Mouse (Mus musculus): ENCODE measurements around the gene Cpsf2. TPM values are rescaled to one million over a fixed set of nuclear protein-coding genes. Genes with fewer than 3 reads are reported as not detected.

Gene Cpsf2
- polyA plus RNA-seq, 1 experiment from 2014 or later, result 28.9 TPM

- no peak for ATAC-seq
- Histone ChIP-seq H3K4me2 (no peak overlapping the region), H3K9ac (no peak overlapping the region), H3K27ac (no peak overlapping the region), H3K9me3 (replicated peaks) (no peaks in the 10 kb centered on the region), H3K4me1 (peaks cover 48% of the 10 kb centered on the region), H3K27me3 (replicated peaks) (no peaks in the 10 kb centered on the region), H3K36me3 (peaks cover 50% of the 10 kb centered on the region), H3K4me3 (no peak overlapping the region)
- WGBS (ENCODE audit: insufficient replicate concordance), result 79% methylated on average over 2 of the region's 2 CpGs
These were observed 5.8 kb downstream of the Cpsf2 start for GRCm38 (mm10) chr12:101981559-101981958.

- H3K27ac ChIP-seq, result no peak overlapping the region
- no peaks in the 10 kb centered on the region for H3K9me3 ChIP-seq (replicated peaks)
- ATAC-seq, result no peak
- peaks cover 63% of the 10 kb centered on the region for H3K36me3 ChIP-seq
- 88% methylated on average over 9 of the region's 9 CpGs for WGBS (ENCODE audit: insufficient replicate concordance)
- peaks cover 34% of the 10 kb centered on the region for H3K4me1 ChIP-seq
- no peak overlapping the region for H3K9ac ChIP-seq
- H3K4me2 ChIP-seq, result no peak overlapping the region
- H3K4me3 ChIP-seq, result no peak overlapping the region
- no peaks in the 10 kb centered on the region for H3K27me3 ChIP-seq (replicated peaks)
These were observed 7.2 kb downstream of the Cpsf2 start for GRCm38 (mm10) chr12:101982977-101983376.

- WGBS (ENCODE audit: insufficient replicate concordance), result 64% methylated on average over 3 of the region's 3 CpGs
- ATAC-seq, result no peak
- peaks cover 84% of the 10 kb centered on the region for H3K36me3 ChIP-seq
These were observed 9.3 kb downstream of the Cpsf2 start for GRCm38 (mm10) chr12:101985110-101985509.

GRCm38 (mm10) chr12:101987659-101988058, 11.9 kb downstream of the Cpsf2 start:
- no peak overlapping the region for H3K9ac ChIP-seq
- H3K4me2 ChIP-seq, result no peak overlapping the region
- H3K4me1 ChIP-seq, result no peaks in the 10 kb centered on the region
- no peak overlapping the region for H3K27ac ChIP-seq
- no peak overlapping the region for H3K4me3 ChIP-seq
- no peak for ATAC-seq
- peaks cover 98% of the 10 kb centered on the region for H3K36me3 ChIP-seq
- H3K27me3 ChIP-seq (replicated peaks), result no peaks in the 10 kb centered on the region
- H3K9me3 ChIP-seq (replicated peaks), result no peaks in the 10 kb centered on the region
- 84% methylated on average over 6 of the region's 6 CpGs for WGBS (ENCODE audit: insufficient replicate concordance)

More at GRCm38 (mm10) chr12:101985110-101985509, 9.3 kb downstream of the Cpsf2 start:
- Histone ChIP-seq H3K9me3 (replicated peaks) (no peaks in the 10 kb centered on the region), H3K4me1 (peaks cover 14% of the 10 kb centered on the region), H3K27me3 (replicated peaks) (no peaks in the 10 kb centered on the region), H3K27ac (no peak overlapping the region), H3K4me2 (no peak overlapping the region), H3K4me3 (no peak overlapping the region), H3K9ac (no peak overlapping the region)

GRCm38 (mm10) chr12:101994576-101995467, 19.0 kb downstream of the Cpsf2 start:
- 68% methylated on average over 8 of the region's 8 CpGs for WGBS (ENCODE audit: insufficient replicate concordance)
- Histone ChIP-seq H3K4me2 (no peak overlapping the region), H3K27ac (no peak overlapping the region), H3K36me3 (peaks cover 88% of the 10 kb centered on the region), H3K4me3 (no peak overlapping the region), H3K9ac (no peak overlapping the region), H3K27me3 (replicated peaks) (no peaks in the 10 kb centered on the region), H3K4me1 (no peaks in the 10 kb centered on the region), H3K9me3 (replicated peaks) (no peaks in the 10 kb centered on the region)
- no peak for ATAC-seq

- Histone ChIP-seq H3K9ac (no peak overlapping the region), H3K4me1 (no peaks in the 10 kb centered on the region), H3K27ac (no peak overlapping the region), H3K4me2 (no peak overlapping the region), H3K27me3 (replicated peaks) (no peaks in the 10 kb centered on the region), H3K36me3 (peaks cover 89% of the 10 kb centered on the region), H3K9me3 (replicated peaks) (no peaks in the 10 kb centered on the region), H3K4me3 (no peak overlapping the region)
- no peak for ATAC-seq
- 79% methylated on average over 5 of the region's 5 CpGs for whole genome bisulfite sequencing (ENCODE audit: insufficient replicate concordance)
These were observed 23.1 kb downstream of the Cpsf2 start for GRCm38 (mm10) chr12:101998929-101999328.

GRCm38 (mm10) chr12:102000785-102001184, 25.0 kb downstream of the Cpsf2 start:
- H3K9ac ChIP-seq, result no peak overlapping the region
- H3K27ac ChIP-seq, result no peak overlapping the region
- no peak overlapping the region for H3K4me2 ChIP-seq
- H3K9me3 ChIP-seq (replicated peaks), result no peaks in the 10 kb centered on the region
- WGBS (ENCODE audit: insufficient replicate concordance), result 83% methylated on average over 11 of the region's 11 CpGs
- peaks cover 96% of the 10 kb centered on the region for H3K36me3 ChIP-seq
- ATAC-seq, result no peak
- H3K27me3 ChIP-seq (replicated peaks), result no peaks in the 10 kb centered on the region
- H3K4me3 ChIP-seq, result no peak overlapping the region
- no peaks in the 10 kb centered on the region for H3K4me1 ChIP-seq

- no peak for ATAC-seq
- Histone ChIP-seq H3K27me3 (replicated peaks) (no peaks in the 10 kb centered on the region), H3K4me2 (no peak overlapping the region), H3K4me1 (no peaks in the 10 kb centered on the region; the same call in 1 of the 2 replicates), H3K36me3 (peaks cover 37% of the 10 kb centered on the region), H3K9ac (no peak overlapping the region), H3K9me3 (replicated peaks) (no peaks in the 10 kb centered on the region), H3K27ac (no peak overlapping the region), H3K4me3 (no peak overlapping the region)
- 84% methylated on average over 16 of the region's 16 CpGs for WGBS (ENCODE audit: insufficient replicate concordance)
These were observed 32.6 kb downstream of the Cpsf2 start for GRCm38 (mm10) chr12:102008111-102008977.

- Histone ChIP-seq H3K4me1 (no peaks in the 10 kb centered on the region; the same call in 1 of the 2 replicates), H3K27ac (no peak overlapping the region), H3K36me3 (peaks cover 25% of the 10 kb centered on the region), H3K9me3 (replicated peaks) (no peaks in the 10 kb centered on the region), H3K4me3 (no peak overlapping the region), H3K27me3 (replicated peaks) (no peaks in the 10 kb centered on the region), H3K9ac (no peak overlapping the region), H3K4me2 (no peak overlapping the region)
- WGBS (ENCODE audit: insufficient replicate concordance), result 85% methylated on average over 6 of the region's 6 CpGs
- ATAC-seq, result no peak
These were observed 33.8 kb downstream of the Cpsf2 start for GRCm38 (mm10) chr12:102009551-102009950.

GRCm38 (mm10) chr12:102014411-102014810, 38.6 kb downstream of the Cpsf2 start:
- no peaks in the 10 kb centered on the region for H3K9me3 ChIP-seq (replicated peaks)
- 72% methylated on average over 5 of the region's 5 CpGs for WGBS (ENCODE audit: insufficient replicate concordance)
- H3K36me3 ChIP-seq, result no peaks in the 10 kb centered on the region
- no peak for ATAC-seq
- no peak overlapping the region for H3K4me3 ChIP-seq
- no peak overlapping the region for H3K27ac ChIP-seq
- no peak overlapping the region for H3K4me2 ChIP-seq
- H3K9ac ChIP-seq, result no peak overlapping the region
- no peaks in the 10 kb centered on the region; the same call in 1 of the 2 replicates for H3K4me1 ChIP-seq
- H3K27me3 ChIP-seq (replicated peaks), result no peaks in the 10 kb centered on the region

- H3K4me2 ChIP-seq, result no peak overlapping the region
- no peak overlapping the region for H3K4me3 ChIP-seq
These were observed 39.3 kb downstream of the Cpsf2 start for GRCm38 (mm10) chr12:102015127-102015526.

GRCm38 (mm10) chr12:102021923-102022322, 46.1 kb downstream of the Cpsf2 start:
- Histone ChIP-seq H3K36me3 (no peaks in the 10 kb centered on the region), H3K4me1 (no peaks in the 10 kb centered on the region), H3K9me3 (replicated peaks) (no peaks in the 10 kb centered on the region), H3K4me3 (no peak overlapping the region), H3K27me3 (replicated peaks) (no peaks in the 10 kb centered on the region), H3K4me2 (no peak overlapping the region), H3K27ac (no peak overlapping the region), H3K9ac (no peak overlapping the region)
- WGBS (ENCODE audit: insufficient replicate concordance), result 62% methylated on average over 6 of the region's 6 CpGs
- no peak for ATAC-seq

More at GRCm38 (mm10) chr12:102015127-102015526, 39.3 kb downstream of the Cpsf2 start:
- Histone ChIP-seq H3K27me3 (replicated peaks) (no peaks in the 10 kb centered on the region), H3K4me1 (no peaks in the 10 kb centered on the region; the same call in 1 of the 2 replicates), H3K36me3 (no peaks in the 10 kb centered on the region), H3K9ac (no peak overlapping the region), H3K9me3 (replicated peaks) (no peaks in the 10 kb centered on the region), H3K27ac (no peak overlapping the region)
- WGBS (ENCODE audit: insufficient replicate concordance), result 80% methylated on average over 6 of the region's 6 CpGs
- ATAC-seq, result no peak

Data from liver, embryonic 12.5 days (tissue).